Mouse (Mus musculus) MEL (cell line): Measurements from ENCODE around the gene Sycp2. TPM values are rescaled to one million over a fixed set of nuclear protein-coding genes. Genes with fewer than 3 reads are reported as not detected.

ENCODE experiments used
- DNase-seq: peaks from one replicate; pipeline ENCODE4 v3.0.0; 2011; ENCODE audit warnings: low read depth, low spot score
- H3K27ac ChIP-seq: 2 replicates; pipeline ENCODE4 v1.5.1; 2012; ENCODE audit warnings: low read depth, mild to moderate bottlenecking, control low read depth, low read length, moderate library complexity; ENCODE audit not compliant: control insufficient read depth
- H3K27me3 ChIP-seq, 2 experiments: fragments of 150-350 bp in 1 of 2; sonication (generic) in 1 of 2; 2 replicates each; pipeline ENCODE4 v1.6.1; 2012; ENCODE audit warnings: low read length in 2 of 2, mild to moderate bottlenecking in 2 of 2, improper control_type of control experiment in 1 of 2, moderate library complexity in 1 of 2; ENCODE audit not compliant: insufficient read depth in 2 of 2, control insufficient read depth in 1 of 2
- H3K36me3 ChIP-seq, 2 experiments: 2 replicates each; pipeline ENCODE4 v1.6.1; 2012 to 2014; ENCODE audit warnings: low read length in 2 of 2, improper control_type of control experiment in 1 of 2, inconsistent platforms in 1 of 2, mild to moderate bottlenecking in 1 of 2; ENCODE audit not compliant: insufficient read depth in 2 of 2, control insufficient read depth in 1 of 2
- H3K4me1 ChIP-seq, 2 experiments: fragments of 150-350 bp in 1 of 2; sonication (generic) in 1 of 2; 2 replicates each; pipeline ENCODE4 v1.6.1; 2012; ENCODE audit warnings: low read length in 2 of 2, improper control_type of control experiment in 1 of 2, mild to moderate bottlenecking in 1 of 2; ENCODE audit not compliant: insufficient read depth in 2 of 2, control insufficient read depth in 1 of 2
- H3K4me3 ChIP-seq, 2 experiments: fragments of 150-350 bp in 1 of 2; sonication (generic) in 1 of 2; 2 replicates each; pipeline ENCODE4 v1.5.1; 2012; ENCODE audit warnings: low read depth in 2 of 2, low read length in 2 of 2, mild to moderate bottlenecking in 2 of 2, moderate library complexity in 2 of 2, control low read depth in 1 of 2, improper control_type of control experiment in 1 of 2; ENCODE audit not compliant: control insufficient read depth in 1 of 2, insufficient read depth in 1 of 2
- H3K79me2 ChIP-seq: 2 replicates; pipeline ENCODE4 v1.6.1; 2012; ENCODE audit warnings: mild to moderate bottlenecking, low read length, moderate library complexity; ENCODE audit not compliant: control insufficient read depth, poor library complexity, insufficient read depth
- H3K9ac ChIP-seq: 2 replicates; pipeline ENCODE4 v1.6.1; 2012; ENCODE audit warnings: low read depth, mild to moderate bottlenecking, control low read depth, low read length, moderate library complexity; ENCODE audit not compliant: control insufficient read depth, poor library complexity, severe bottlenecking
- H3K9me3 ChIP-seq: fragments of 150-350 bp; sonication (generic); replicated peaks from 2 replicates; pipeline ENCODE4 v1.6.1; 2012; ENCODE audit warnings: mild to moderate bottlenecking, low read length, improper control_type of control experiment, moderate library complexity; ENCODE audit not compliant: insufficient read depth
- BHLHE40 ChIP-seq: IDR thresholded peaks from 2 replicates; pipeline ENCODE4 v1.6.1; 2012; ENCODE audit warnings: low read depth, mild to moderate bottlenecking, inconsistent platforms, low read length, improper control_type of control experiment, borderline replicate concordance
- ETS1 ChIP-seq: IDR thresholded peaks from 2 replicates; pipeline ENCODE4 v1.6.1; 2012; ENCODE audit warnings: low read depth, mild to moderate bottlenecking, inconsistent platforms, low read length, improper control_type of control experiment, moderate library complexity
- GATA1 ChIP-seq: IDR thresholded peaks from 2 replicates; pipeline ENCODE4 v1.6.1; 2011; ENCODE audit warnings: low read depth, low read length, improper control_type of control experiment
- JUND ChIP-seq: IDR thresholded peaks from 2 replicates; pipeline ENCODE4 v1.6.1; 2011; ENCODE audit warnings: low read depth, mild to moderate bottlenecking, improper control_type of control experiment, low read length
- KAT2A ChIP-seq: conservative IDR thresholded peaks from 2 replicates; pipeline ENCODE4 v1.6.1; 2012; ENCODE audit warnings: low read depth, low read length, improper control_type of control experiment, inconsistent platforms
- MAFK ChIP-seq: IDR thresholded peaks from 2 replicates; pipeline ENCODE4 v1.6.1; 2011; ENCODE audit warnings: low read depth, mild to moderate bottlenecking, low read length, improper control_type of control experiment, borderline replicate concordance
- MAX ChIP-seq: IDR thresholded peaks from 2 replicates; pipeline ENCODE4 v1.6.1; 2011; ENCODE audit warnings: low read length, improper control_type of control experiment
- MAZ ChIP-seq: IDR thresholded peaks from 2 replicates; pipeline ENCODE4 v1.6.1; 2012; ENCODE audit warnings: low read depth, mild to moderate bottlenecking, inconsistent platforms, low read length, improper control_type of control experiment
- MEF2A ChIP-seq: IDR thresholded peaks from 2 replicates; pipeline ENCODE4 v1.6.1; 2014; ENCODE audit warnings: low read depth, mild to moderate bottlenecking, inconsistent platforms, low read length, improper control_type of control experiment; ENCODE audit not compliant: poor library complexity, insufficient replicate concordance, severe bottlenecking; ENCODE audit errors: extremely low read depth
- MYB ChIP-seq: IDR thresholded peaks from 2 replicates; pipeline ENCODE4 v1.6.1; 2011; ENCODE audit warnings: mild to moderate bottlenecking, low read depth, low read length, improper control_type of control experiment
- NRF1 ChIP-seq: IDR thresholded peaks from 2 replicates; pipeline ENCODE4 v1.6.1; 2014; ENCODE audit warnings: low read depth, mild to moderate bottlenecking, inconsistent platforms, low read length, improper control_type of control experiment, moderate library complexity; ENCODE audit not compliant: poor library complexity, insufficient read depth, severe bottlenecking
- POLR2A ChIP-seq, 2 experiments: IDR thresholded peaks; 2 replicates each; pipeline ENCODE4 v1.6.1; 2011 to 2012; ENCODE audit warnings: low read length in 2 of 2, mild to moderate bottlenecking in 2 of 2, control low read depth in 1 of 2, improper control_type of control experiment in 1 of 2, low read depth in 1 of 2, moderate library complexity in 1 of 2; ENCODE audit not compliant: control insufficient read depth in 1 of 2, insufficient read depth in 1 of 2, poor library complexity in 1 of 2
- POLR2AphosphoS2 ChIP-seq: IDR thresholded peaks from 2 replicates; pipeline ENCODE4 v1.6.1; 2011; ENCODE audit warnings: low read length, improper control_type of control experiment
- POLR2AphosphoS5 ChIP-seq: IDR thresholded peaks from 2 replicates; pipeline ENCODE4 v1.6.1; 2012; ENCODE audit warnings: low read depth, borderline replicate concordance, mild to moderate bottlenecking, inconsistent platforms, low read length, moderate library complexity, mixed read lengths
- RCOR1 ChIP-seq: IDR thresholded peaks from 2 replicates; pipeline ENCODE4 v1.6.1; 2012; ENCODE audit warnings: low read depth, mild to moderate bottlenecking, inconsistent platforms, low read length, improper control_type of control experiment
- SMC3 ChIP-seq: IDR thresholded peaks from 2 replicates; pipeline ENCODE4 v1.6.1; 2011; ENCODE audit warnings: low read depth, low read length, improper control_type of control experiment
- USF1 ChIP-seq: IDR thresholded peaks from 2 replicates; pipeline ENCODE4 v1.6.1; 2014; ENCODE audit warnings: low read depth, mild to moderate bottlenecking, inconsistent platforms, low read length, improper control_type of control experiment, moderate library complexity
- ZKSCAN1 ChIP-seq: IDR thresholded peaks from 2 replicates; pipeline ENCODE4 v1.6.1; 2012; ENCODE audit warnings: low read depth, mild to moderate bottlenecking, inconsistent platforms, low read length, improper control_type of control experiment, moderate library complexity
- ZMIZ1 ChIP-seq: IDR thresholded peaks from 2 replicates; pipeline ENCODE4 v1.6.1; 2012; ENCODE audit warnings: low read depth, mild to moderate bottlenecking, inconsistent platforms, low read length, improper control_type of control experiment, moderate library complexity
- polyA plus RNA-seq, 2 experiments: library from polyadenylated mRNA; stranded (reverse) in 1 of 2; unstranded in 1 of 2; fragments of >175 nt in 1 of 2; fragments of >200 nt in 1 of 2; gene quantifications; 2 replicates each; pipeline versions ENCODE4 v1.2.1 to v1.2.4; 2012; ENCODE audit warnings: low replicate concordance in 2 of 2, low read depth in 1 of 2; ENCODE audit not compliant: insufficient read length in 2 of 2, insufficient read depth in 1 of 2, missing spikeins in 1 of 2
- total RNA-seq: library from RNA; depleted of rRNA; stranded (reverse); fragments of 300-350 nt; gene quantifications from 2 replicates; pipeline ENCODE4 v1.2.3, GENCODE M21; 2012

Sycp2 gene
- total and polyA plus RNA-seq, 3 experiments, result not detected

DNA sequence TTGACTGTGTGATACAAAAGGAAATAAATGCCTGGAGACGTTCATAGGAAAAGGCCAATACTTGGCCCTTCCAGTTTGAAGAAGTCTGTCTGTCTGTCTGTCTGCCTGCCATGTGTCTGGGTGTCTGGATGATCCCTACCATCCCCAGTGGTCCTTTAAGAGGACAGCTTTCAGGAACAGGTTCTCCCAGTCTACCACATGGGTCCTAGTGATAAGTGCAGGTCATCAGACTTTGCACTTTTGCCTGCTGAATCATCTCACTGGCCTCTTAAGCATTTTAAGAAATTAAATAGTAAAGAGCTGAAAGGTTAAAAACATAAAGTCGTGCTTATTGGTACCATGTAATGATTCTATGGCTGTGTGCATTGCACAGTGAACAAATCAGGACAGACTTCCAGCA lies 26.0 kb upstream of the Sycp2 start:
- H3K4me3 ChIP-seq, result no peak overlapping the region
- no peak overlapping the region for H3K27ac ChIP-seq
- no peaks in the 10 kb centered on the region for H3K79me2 ChIP-seq
- H3K27me3 ChIP-seq, result no peaks in the 10 kb centered on the region
- TF ChIP-seq POLR2AphosphoS2 (no peak), JUND (no peak), GATA1 (no peak), ZMIZ1 (no peak), MEF2A (no peak), MAX (no peak), NRF1 (no peak)
- no peaks in the 10 kb centered on the region for H3K36me3 ChIP-seq
- DNase-seq, result no peak
- no peak overlapping the region for H3K9ac ChIP-seq
- H3K9me3 ChIP-seq, result no peaks in the 10 kb centered on the region
- no peaks in the 10 kb centered on the region for H3K4me1 ChIP-seq

- no peaks in the 10 kb centered on the region for H3K27me3 ChIP-seq
- no peaks in the 10 kb centered on the region for H3K4me1 ChIP-seq
- H3K27ac ChIP-seq, result no peak within 1 kb of the TSS
- H3K9ac ChIP-seq, result no peak within 1 kb of the TSS
- no peak within 1 kb of the TSS for H3K4me3 ChIP-seq
- TF ChIP-seq MYB (no peak), NRF1 (no peak), MAZ (no peak)
- no peaks in the 10 kb centered on the region for H3K36me3 ChIP-seq
- no peaks in the 10 kb centered on the region for H3K9me3 ChIP-seq
- no peaks in the 10 kb centered on the region for H3K79me2 ChIP-seq
- no peak for DNase-seq
Measured at GRCm38 (mm10) chr2:178430231-178430630, 22.7 kb upstream of the Sycp2 start, which contains the start of gene Cdh26. Gene Cdh26 (plus strand): TSS chr2:178430531.

GRCm38 (mm10) chr2:178429426-178429825 lies 21.9 kb upstream of the Sycp2 start:
- Histone ChIP-seq H3K9ac (no peak overlapping the region), H3K36me3 (no peaks in the 10 kb centered on the region), H3K79me2 (no peaks in the 10 kb centered on the region), H3K4me3 (no peak overlapping the region), H3K9me3 (no peaks in the 10 kb centered on the region), H3K4me1 (no peaks in the 10 kb centered on the region), H3K27ac (no peak overlapping the region), H3K27me3 (no peaks in the 10 kb centered on the region)
- no peak for DNase-seq
- TF ChIP-seq ETS1, result no peak
- TF ChIP-seq BHLHE40, result no peak
- TF ChIP-seq POLR2A (IDR thresholded peaks at IDR 0.05; ENCODE audit: control insufficient read depth in 1 of 2, insufficient read depth in 1 of 2, low read depth in 1 of 2, low read length in 2 of 2, poor library complexity in 1 of 2), result no peak
- no peak for TF ChIP-seq POLR2AphosphoS5
- no peak for TF ChIP-seq SMC3
- no peak for TF ChIP-seq KAT2A
- TF ChIP-seq RCOR1, result no peak
- TF ChIP-seq ZKSCAN1, result no peak
- TF ChIP-seq USF1, result no peak
- no peak for TF ChIP-seq MAFK
- TF ChIP-seq GATA1, result no peak
- no peak for TF ChIP-seq MYB
- TF ChIP-seq POLR2AphosphoS2, result no peak
